Mouse (Mus musculus): ENCODE measurements around the gene Med24.
A peak's percentile ranks its signal among the peaks of the same experiment; 100 is the strongest.

The Med24 gene

GRCm38 (mm10) chr11:98744456-98745019, 15.3 kb upstream of the Med24 start:
- no peak for TF ChIP-seq NANOG (IDR thresholded peaks at IDR 0.05; ENCODE audit: borderline replicate concordance, low read length)
- no peak for TF ChIP-seq POU5F1 (IDR thresholded peaks at IDR 0.05; ENCODE audit: borderline replicate concordance, low read length)
- no peak for TF ChIP-seq CTCF (conservative IDR thresholded peaks at IDR 0.05; ENCODE audit: low read length)
- Histone ChIP-seq H3K27me3 (ENCODE audit: insufficient read depth, low read length) (peaks cover 20% of the 10 kb centered on the region), H3K4me1 (replicated peaks; ENCODE audit: low read depth, low read length) (peaks cover 90% of the 10 kb centered on the region), H3K4me3 (replicated peaks; ENCODE audit: low read length) (peak overlapping the region; percentile 23; the same call in 1 of the 2 replicates), H3K36me3 (ENCODE audit: insufficient read depth, low read length) (no peaks in the 10 kb centered on the region), H3K9me3 (ENCODE audit: low read length) (no peaks in the 10 kb centered on the region)

GRCm38 (mm10) chr11:98743655-98744345, 14.6 kb upstream of the Med24 start:
- TF ChIP-seq NANOG (IDR thresholded peaks at IDR 0.05; ENCODE audit: borderline replicate concordance, low read length) (no peak), POU5F1 (IDR thresholded peaks at IDR 0.05; ENCODE audit: borderline replicate concordance, low read length) (no peak), CTCF (conservative IDR thresholded peaks at IDR 0.05; ENCODE audit: low read length) (no peak)
- Histone ChIP-seq H3K36me3 (ENCODE audit: insufficient read depth, low read length) (no peaks in the 10 kb centered on the region), H3K27me3 (ENCODE audit: insufficient read depth, low read length) (peaks cover 20% of the 10 kb centered on the region), H3K4me3 (replicated peaks; ENCODE audit: low read length) (peak overlapping the region; percentile 23; the same call in 1 of the 2 replicates), H3K9me3 (ENCODE audit: low read length) (no peaks in the 10 kb centered on the region), H3K4me1 (replicated peaks; ENCODE audit: low read depth, low read length) (peaks cover 90% of the 10 kb centered on the region)

GRCm38 (mm10) chr11:98742397-98743291, 13.4 kb upstream of the Med24 start:
- peaks cover 90% of the 10 kb centered on the region for H3K4me1 ChIP-seq (replicated peaks; ENCODE audit: low read depth, low read length)
- no peak for TF ChIP-seq POU5F1 (IDR thresholded peaks at IDR 0.05; ENCODE audit: borderline replicate concordance, low read length)
- no peak for TF ChIP-seq CTCF (conservative IDR thresholded peaks at IDR 0.05; ENCODE audit: low read length)
- TF ChIP-seq NANOG (IDR thresholded peaks at IDR 0.05; ENCODE audit: borderline replicate concordance, low read length): no peak
- H3K9me3 ChIP-seq (ENCODE audit: low read length): no peaks in the 10 kb centered on the region
- peak overlapping the region; percentile 86 for H3K4me3 ChIP-seq (replicated peaks; ENCODE audit: low read length)
- no peaks in the 10 kb centered on the region for H3K36me3 ChIP-seq (ENCODE audit: insufficient read depth, low read length)
- peaks cover 15% of the 10 kb centered on the region for H3K27me3 ChIP-seq (ENCODE audit: insufficient read depth, low read length)

DNA sequence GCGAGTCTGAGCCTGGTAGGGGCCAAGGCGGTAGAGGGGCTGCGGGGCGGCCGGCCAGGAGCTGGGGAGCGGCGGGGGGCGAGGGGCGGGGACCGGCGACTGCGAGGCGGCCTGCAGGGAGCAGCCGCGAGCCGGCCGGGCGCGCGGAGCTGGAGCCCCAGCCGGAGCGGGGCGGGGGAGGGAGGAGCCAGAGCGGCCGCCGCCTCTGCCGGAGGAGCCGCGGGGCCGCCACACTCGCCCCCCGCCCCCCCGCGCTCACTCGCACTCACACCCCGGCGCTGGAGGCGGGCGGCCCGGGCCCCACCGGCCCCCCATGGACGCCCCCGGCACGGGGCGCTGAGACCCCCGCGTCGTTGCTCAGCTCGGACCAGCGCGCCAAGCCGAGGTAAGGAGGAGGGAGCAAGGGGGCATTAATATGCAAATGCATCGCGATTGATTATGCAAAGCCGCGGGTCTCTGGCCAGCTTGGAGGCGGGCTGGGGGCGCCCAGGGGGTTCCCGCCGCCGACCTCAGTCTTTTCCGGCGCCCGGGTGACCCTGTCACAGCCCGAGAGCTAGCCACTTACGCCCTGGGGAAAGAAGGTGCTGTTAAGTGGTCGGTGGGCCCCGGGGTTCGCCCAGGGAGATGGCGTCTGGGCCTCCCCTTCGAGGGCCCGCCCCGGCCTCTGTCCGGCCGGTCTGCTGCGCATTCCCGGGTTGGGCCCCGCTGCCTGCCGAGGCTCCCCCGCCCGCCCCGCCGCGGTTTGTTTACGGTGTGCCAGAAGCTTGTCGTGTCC, 12.6 kb upstream of the Med24 start:
- Histone ChIP-seq H3K36me3 (ENCODE audit: insufficient read depth, low read length) (no peaks in the 10 kb centered on the region), H3K4me1 (replicated peaks; ENCODE audit: low read depth, low read length) (peaks cover 84% of the 10 kb centered on the region), H3K27me3 (ENCODE audit: insufficient read depth, low read length) (peaks cover 14% of the 10 kb centered on the region), H3K4me3 (replicated peaks; ENCODE audit: low read length) (peak overlapping the region; percentile 86), H3K9me3 (ENCODE audit: low read length) (no peaks in the 10 kb centered on the region)
- TF ChIP-seq NANOG (IDR thresholded peaks at IDR 0.05; ENCODE audit: borderline replicate concordance, low read length) (no peak), POU5F1 (IDR thresholded peaks at IDR 0.05; ENCODE audit: borderline replicate concordance, low read length) (peak; percentile 72; the same call in 1 of the 2 replicates)

DNA sequence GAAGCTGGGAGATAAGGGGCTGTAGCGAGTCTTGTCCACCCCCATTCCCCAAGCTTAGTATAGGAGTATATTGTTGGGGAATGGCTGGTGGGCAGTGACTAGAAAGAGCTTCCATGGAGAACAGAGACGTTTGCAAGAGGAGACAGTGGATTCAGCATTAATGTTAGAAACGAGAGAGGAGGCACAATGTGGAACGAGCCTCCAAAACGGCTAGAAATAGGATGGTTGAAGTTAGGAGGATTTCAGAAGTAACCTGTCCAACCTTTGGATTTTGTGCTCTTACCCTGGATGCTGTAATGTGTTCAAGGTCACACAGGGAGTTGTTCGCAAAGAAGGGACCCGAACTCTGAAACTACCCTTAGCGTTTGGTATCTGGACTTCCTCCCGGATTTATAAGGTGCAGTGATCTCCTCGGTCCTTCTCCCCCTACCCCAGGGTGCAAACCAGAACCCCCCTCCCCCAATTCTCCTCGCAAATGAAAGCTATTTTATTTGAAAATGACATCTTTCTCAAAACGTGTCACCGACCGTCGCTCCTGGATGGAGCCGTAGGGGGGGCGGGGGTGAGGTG, 11.9 kb upstream of the Med24 start:
- no peaks in the 10 kb centered on the region for H3K9me3 ChIP-seq (ENCODE audit: low read length)
- H3K36me3 ChIP-seq (ENCODE audit: insufficient read depth, low read length): no peaks in the 10 kb centered on the region
- H3K27me3 ChIP-seq (ENCODE audit: insufficient read depth, low read length): peaks cover 12% of the 10 kb centered on the region
- H3K4me1 ChIP-seq (replicated peaks; ENCODE audit: low read depth, low read length): peaks cover 78% of the 10 kb centered on the region
- TF ChIP-seq POU5F1 (IDR thresholded peaks at IDR 0.05; ENCODE audit: borderline replicate concordance, low read length): no peak
- no peak for TF ChIP-seq CTCF (conservative IDR thresholded peaks at IDR 0.05; ENCODE audit: low read length)
- TF ChIP-seq NANOG (IDR thresholded peaks at IDR 0.05; ENCODE audit: borderline replicate concordance, low read length): no peak
- H3K4me3 ChIP-seq (replicated peaks; ENCODE audit: low read length): peak overlapping the region; percentile 86

DNA sequence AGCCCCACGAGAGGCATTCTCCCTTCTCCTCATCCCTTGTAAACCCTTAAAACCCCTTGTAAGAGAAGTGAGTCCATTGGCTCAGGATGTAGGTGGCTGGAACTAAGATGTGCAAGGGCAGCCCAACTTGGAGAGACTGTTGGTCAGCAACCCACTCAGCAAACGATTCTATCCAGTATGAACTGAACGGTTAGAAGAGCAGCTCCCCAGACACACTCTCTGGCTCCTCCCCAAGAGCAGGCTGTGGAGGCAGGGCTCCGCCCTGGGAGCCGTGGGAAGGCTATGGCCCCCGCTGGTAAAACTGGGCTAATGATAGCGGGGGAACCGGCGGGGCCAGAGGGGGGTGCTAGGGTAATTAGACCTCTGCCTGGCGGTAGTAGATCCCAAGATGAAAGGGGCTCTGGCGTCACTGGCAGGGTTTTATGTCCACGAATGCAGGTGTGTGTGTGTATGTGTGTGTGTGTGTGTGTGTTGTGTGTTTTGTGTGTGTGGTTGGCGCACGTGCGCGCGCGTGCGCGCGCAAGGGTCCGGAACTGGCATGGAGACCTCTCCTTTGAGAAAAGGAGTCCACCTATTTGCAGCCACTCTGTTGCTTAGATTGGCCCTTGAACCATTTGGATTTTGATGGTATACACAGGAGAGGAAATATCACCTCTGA, 11.3 kb upstream of the Med24 start, which contains the start of gene Thra:
Gene Thra (plus strand): TSS at position 246 of the 658 bp plus-strand sequence.
- Histone ChIP-seq H3K9me3 (ENCODE audit: low read length) (no peaks in the 10 kb centered on the region), H3K4me3 (replicated peaks; ENCODE audit: low read length) (peak within 1 kb of the TSS; percentile 86), H3K4me1 (replicated peaks; ENCODE audit: low read depth, low read length) (peaks cover 74% of the 10 kb centered on the region), H3K36me3 (ENCODE audit: insufficient read depth, low read length) (no peaks in the 10 kb centered on the region), H3K27me3 (ENCODE audit: insufficient read depth, low read length) (peaks cover 12% of the 10 kb centered on the region)
- TF ChIP-seq CTCF (conservative IDR thresholded peaks at IDR 0.05; ENCODE audit: low read length) (no peak), POU5F1 (IDR thresholded peaks at IDR 0.05; ENCODE audit: borderline replicate concordance, low read length) (no peak), NANOG (IDR thresholded peaks at IDR 0.05; ENCODE audit: borderline replicate concordance, low read length) (no peak)

DNA sequence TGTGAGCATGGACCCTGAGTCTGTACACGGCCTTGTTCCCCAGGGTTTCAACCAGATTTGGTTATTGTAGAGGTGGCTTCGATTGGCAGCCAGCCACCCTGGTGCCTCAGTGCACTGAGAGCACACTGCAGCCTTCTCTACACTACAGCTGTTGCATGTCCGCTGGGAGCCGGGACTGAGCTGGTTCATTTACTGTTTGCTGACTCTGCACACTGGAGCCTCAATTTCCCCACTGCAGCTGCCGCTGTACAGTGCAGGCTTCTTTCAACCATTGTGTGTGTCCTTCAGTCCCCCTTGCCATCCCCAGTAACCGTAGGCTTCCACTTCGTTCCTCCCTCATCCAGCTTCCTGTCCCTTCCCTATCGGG, 10.8 kb upstream of the Med24 start:
- H3K36me3 ChIP-seq (ENCODE audit: insufficient read depth, low read length): no peaks in the 10 kb centered on the region
- TF ChIP-seq POU5F1 (IDR thresholded peaks at IDR 0.05; ENCODE audit: borderline replicate concordance, low read length) (no peak), NANOG (IDR thresholded peaks at IDR 0.05; ENCODE audit: borderline replicate concordance, low read length) (no peak), CTCF (conservative IDR thresholded peaks at IDR 0.05; ENCODE audit: low read length) (no peak)
- H3K4me3 ChIP-seq (replicated peaks; ENCODE audit: low read length): peak overlapping the region; percentile 86
- peaks cover 12% of the 10 kb centered on the region for H3K27me3 ChIP-seq (ENCODE audit: insufficient read depth, low read length)
- no peaks in the 10 kb centered on the region for H3K9me3 ChIP-seq (ENCODE audit: low read length)
- H3K4me1 ChIP-seq (replicated peaks; ENCODE audit: low read depth, low read length): peaks cover 72% of the 10 kb centered on the region

Measured in E14TG2a.4 (cell line).